ENCODE assay signal across 7 mouse cellular contexts in genomic region chr4:22497221-22498101, GRCm38 (mm10). TPM values are rescaled to one million over a fixed set of nuclear protein-coding genes. Genes with fewer than 3 reads are reported as not detected.
A peak's percentile ranks its signal among the peaks of the same experiment; 100 is the strongest.
DNase-seq lines count a peak whose midpoint lies in the region; ATAC-seq lines count a peak whose summit lies in the region.

No protein-coding gene starts in this region.

- peak overlapping the region; percentile 55 for H3K4me2 ChIP-seq in liver, embryonic 11.5 days
- peak overlapping the region; percentile 57 for H3K4me2 ChIP-seq in forebrain, embryonic 11.5 days (ENCODE audit: low read depth, low read length, severe bottlenecking)
- peak overlapping the region; percentile 76 for H3K4me2 ChIP-seq in neural tube, embryonic 11.5 days (ENCODE audit: low read depth)

- 2% methylated on average over 34 of the region's 34 CpGs for WGBS in liver, embryonic 11.5 days
- 1% methylated on average over 34 of the region's 34 CpGs for WGBS in forebrain, embryonic 11.5 days
- WGBS in neural tube, embryonic 11.5 days = under 1% methylated on average over 34 of the region's 34 CpGs

- H3K4me3 ChIP-seq in liver, embryonic 11.5 days (ENCODE audit: low read depth, low read length) = peak overlapping the region; percentile 30
- peak overlapping the region; percentile 31 for H3K4me3 ChIP-seq in forebrain, embryonic 11.5 days (ENCODE audit: low read depth, low read length)
- H3K4me3 ChIP-seq in neural tube, embryonic 11.5 days (ENCODE audit: low read depth, low read length) = peak overlapping the region; percentile 48

- H3K36me3 ChIP-seq in liver, embryonic 11.5 days (ENCODE audit: control insufficient read depth, insufficient read depth, low read length) = no peaks in the 10 kb centered on the region
- no peaks in the 10 kb centered on the region for H3K36me3 ChIP-seq in forebrain, embryonic 11.5 days (ENCODE audit: control insufficient read depth, insufficient read depth, low read length)
- H3K36me3 ChIP-seq in neural tube, embryonic 11.5 days (ENCODE audit: control insufficient read depth, insufficient read depth, low read length) = no peaks in the 10 kb centered on the region

- peak; percentile 51 for ATAC-seq in liver, embryonic 11.5 days (replicated peaks; ENCODE audit: low FRiP score)
- ATAC-seq in forebrain, embryonic 11.5 days (replicated peaks; ENCODE audit: low FRiP score) = peak; percentile 65
- ATAC-seq in neural tube, embryonic 11.5 days (ENCODE audit: insufficient read depth, low FRiP score, low TSS enrichment) = peak; percentile 80

- DNase-seq in liver, embryonic 11.5 days (ENCODE audit: low spot score) = no peak
- no peak for DNase-seq in liver
- peak; percentile 72 for DNase-seq in forebrain, embryonic 11.5 days (ENCODE audit: low spot score)
- DNase-seq in layer of hippocampus, postnatal 25 days (ENCODE audit: extremely low spot score in 1 of 2, low spot score in 1 of 2) = peak; percentile 12 to 41
- DNase-seq in neural tube, embryonic 11.5 days (ENCODE audit: low spot score) = peak; percentile 78
- no peak for DNase-seq in gastrocnemius, adult 18-20 months (ENCODE audit: low spot score)
- no peak for DNase-seq in natural killer cell, adult 2 months (ENCODE audit: low spot score in 2 of 2)

- no peaks in the 10 kb centered on the region for H3K4me1 ChIP-seq in liver, embryonic 11.5 days (replicated peaks; ENCODE audit: control insufficient read depth, insufficient read depth, low read length)
- peaks cover 13% of the 10 kb centered on the region for H3K4me1 ChIP-seq in forebrain, embryonic 11.5 days (replicated peaks; ENCODE audit: control insufficient read depth, insufficient read depth, low read length)
- H3K4me1 ChIP-seq in neural tube, embryonic 11.5 days (ENCODE audit: control insufficient read depth, insufficient read depth, low read length) = peaks cover 6% of the 10 kb centered on the region; the same call in 1 of the 2 replicates

- no peak overlapping the region for H3K9ac ChIP-seq in liver, embryonic 11.5 days (ENCODE audit: low read depth, low read length)
- H3K9ac ChIP-seq in forebrain, embryonic 11.5 days (ENCODE audit: low read length) = peak overlapping the region; percentile 33
- H3K9ac ChIP-seq in neural tube, embryonic 11.5 days (ENCODE audit: low read length) = peak overlapping the region; percentile 72

- H3K9me3 ChIP-seq in liver, embryonic 11.5 days (ENCODE audit: control insufficient read depth, low read length) = no peaks in the 10 kb centered on the region
- no peaks in the 10 kb centered on the region for H3K9me3 ChIP-seq in forebrain, embryonic 11.5 days (ENCODE audit: control insufficient read depth, low read length)
- no peaks in the 10 kb centered on the region for H3K9me3 ChIP-seq in neural tube, embryonic 11.5 days (ENCODE audit: control insufficient read depth, low read length)

- no peak overlapping the region for H3K27ac ChIP-seq in liver, embryonic 11.5 days (ENCODE audit: low read depth, low read length)
- H3K27ac ChIP-seq in forebrain, embryonic 11.5 days (ENCODE audit: low read depth, low read length) = peak overlapping the region; percentile 46
- H3K27ac ChIP-seq in neural tube, embryonic 11.5 days (ENCODE audit: low read depth, low read length) = peak overlapping the region; percentile 94

- peaks cover 70% of the 10 kb centered on the region for H3K27me3 ChIP-seq in liver, embryonic 11.5 days (replicated peaks; ENCODE audit: control insufficient read depth, insufficient read depth, low read length)
- peaks cover 8% of the 10 kb centered on the region; the same call in 1 of the 2 replicates for H3K27me3 ChIP-seq in forebrain, embryonic 11.5 days (ENCODE audit: control insufficient read depth, insufficient read depth, low read length)
- peaks cover 20% of the 10 kb centered on the region for H3K27me3 ChIP-seq in neural tube, embryonic 11.5 days (ENCODE audit: control insufficient read depth, insufficient read depth, low read length)

RNA-seq across cellular contexts. Expression of gene Pou3f2, which starts 9.3 kb away (rescaled TPM):
- 0.06 and 0.08 TPM in 2 replicates for polyA plus RNA-seq in liver, embryonic 11.5 days (2014; fragmentation: Nextera tagmentation; extraction: Ambion mirVana)
- polyA plus RNA-seq in forebrain, embryonic 11.5 days (2014; fragmentation: Nextera tagmentation; extraction: Ambion mirVana) = 26.6 and 31.8 TPM in 2 replicates
- total RNA-seq in layer of hippocampus, postnatal 25 days (2021) = 10 to 100 TPM in 1 of 2 experiments, 1 to 10 TPM in 1; 9.6 to 10.2 TPM
- polyA plus RNA-seq in neural tube, embryonic 11.5 days (2014; fragmentation: Nextera tagmentation; extraction: Ambion mirVana) = 28.2 and 31.3 TPM in 2 replicates
- not detected for total RNA-seq in gastrocnemius, adult 18-20 months (2021)

Comparison
In these comparisons a context has a peak if more than half of its experiments do, and no peak if none do; other contexts are left out.
1. DNase-seq: peak in forebrain, embryonic 11.5 days (single experiment), layer of hippocampus, postnatal 25 days (2 of 2) and neural tube, embryonic 11.5 days (single experiment); none in liver, embryonic 11.5 days (single experiment), liver (single experiment), gastrocnemius, adult 18-20 months (single experiment) and natural killer cell, adult 2 months (0 of 2).
2. RNA of gene Pou3f2, which starts 9.3 kb away (polyA plus RNA-seq): 26.6 to 31.8 TPM in forebrain, embryonic 11.5 days and 28.2 to 31.3 TPM in neural tube, embryonic 11.5 days; 0.06 to 0.08 TPM in liver, embryonic 11.5 days; every median in the first group is over 10 times any median in the second.
3. Peak in every context shown above with its lines, with median percentiles within 50 percentile points of each other: ATAC-seq, H3K4me2 ChIP-seq and H3K4me3 ChIP-seq.